Mouse (Mus musculus): ENCODE results near the gene Mapk1ip1l.

DNA sequence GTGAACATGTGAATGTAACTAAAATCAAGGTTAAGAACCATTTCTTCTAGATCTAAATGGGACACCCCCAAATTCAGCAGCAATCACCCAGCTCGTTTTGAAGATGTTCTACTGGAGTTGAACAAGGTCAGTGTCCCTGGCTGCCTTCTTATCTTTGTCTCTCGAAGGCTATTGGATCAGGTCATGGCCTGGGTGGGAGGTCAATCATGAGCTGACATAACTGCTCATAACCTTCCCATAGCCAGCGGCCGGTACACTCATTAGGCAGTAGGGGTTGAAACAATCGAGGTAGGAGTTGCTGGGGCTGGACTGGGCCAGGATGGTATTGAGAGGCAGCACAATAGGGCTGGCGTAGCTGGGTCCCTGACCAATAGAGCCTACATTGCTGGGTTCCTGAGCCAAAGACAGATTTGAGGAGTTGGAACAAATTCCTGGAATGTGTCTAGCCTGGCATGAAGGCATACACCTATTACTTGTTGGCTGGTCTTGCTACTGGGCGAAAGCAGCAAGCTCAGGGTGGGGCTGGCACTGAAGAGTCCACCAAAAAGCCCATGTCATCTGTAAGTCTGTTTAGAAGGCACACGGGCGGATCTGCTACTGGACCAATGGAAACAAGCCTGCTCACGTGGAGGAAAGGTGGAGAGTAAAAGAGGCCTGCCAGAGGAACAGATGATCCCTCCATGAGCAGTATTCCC is 42.3 kb downstream of the Mapk1ip1l start:
- TF ChIP-seq CTCF (conservative IDR thresholded peaks at IDR 0.05; ENCODE audit: insufficient read depth, insufficient read length, low read depth, low read length) (no peak), POLR2A (IDR thresholded peaks at IDR 0.05; ENCODE audit: low read depth, low read length) (no peak)
